Mouse (Mus musculus) liver, postnatal 0 days (tissue): ENCODE measurements at regions not wholly inside any gene's neighbourhood (a gene's known extent, or its start where the extent isn't known, plus 50 kb on each side); places are given as distances from the start of the nearest gene placed in this dataset.

Experiments
- CTCF ChIP-seq: sonication (generic); IDR thresholded peaks from 2 replicates; pipeline ENCODE4 v1.5.1; 2016; ENCODE audit warnings: antibody characterized with exemption, low read depth
- EP300 ChIP-seq: IDR thresholded peaks from 2 replicates; pipeline ENCODE4 v1.6.1; 2016; ENCODE audit warnings: antibody characterized with exemption, low read depth, mild to moderate bottlenecking

DNA sequence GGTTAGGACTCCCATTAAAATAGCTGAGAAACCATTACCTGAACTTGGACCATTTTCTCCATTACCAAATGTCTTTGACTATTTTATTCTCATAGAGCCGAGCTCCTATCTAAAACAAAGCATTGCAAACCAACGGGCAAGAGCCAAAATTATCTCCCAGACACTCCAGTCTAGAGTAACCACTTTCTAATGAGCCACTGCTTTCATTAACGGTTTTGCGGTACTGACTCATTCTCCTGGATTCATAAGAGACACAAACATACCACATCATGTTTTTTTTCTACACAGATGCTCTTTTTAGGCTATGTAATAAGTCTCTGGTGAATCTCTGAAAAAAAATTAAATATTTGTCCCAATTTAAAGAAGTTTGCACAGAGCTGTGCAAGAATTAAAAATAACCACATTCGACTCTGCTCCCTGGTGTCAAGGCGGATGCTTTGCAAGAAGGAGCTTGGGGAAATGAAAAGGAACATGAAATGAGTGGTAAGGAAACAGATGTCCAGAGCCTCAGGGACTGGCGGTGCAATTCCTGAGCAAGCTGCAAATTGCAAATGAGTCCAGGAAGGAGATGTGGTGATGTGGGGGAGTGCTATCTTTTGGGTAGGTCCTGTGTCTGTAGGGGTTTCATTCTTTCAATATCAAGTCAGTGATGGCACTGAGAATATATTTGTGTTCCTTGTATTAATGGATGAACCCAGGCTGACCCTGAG lies 143.8 kb upstream of the Phactr1 start:
- TF ChIP-seq CTCF (no peak), EP300 (no peak)
